Mouse (Mus musculus) urinary bladder, postnatal 14 days (tissue): ENCODE data around the gene Tbc1d20.
A peak's percentile ranks its signal among the peaks of the same experiment; 100 is the strongest.
"Not testable (repeated sequence)": the region's sequence is repeated elsewhere in the genome, so short reads cannot be mapped to it uniquely, and the experiment has no call there.

Experiments
- DNase-seq: peaks from one replicate; pipeline ENCODE4 v3.0.0; 2021; ENCODE audit warnings: low spot score

Gene Tbc1d20

DNA sequence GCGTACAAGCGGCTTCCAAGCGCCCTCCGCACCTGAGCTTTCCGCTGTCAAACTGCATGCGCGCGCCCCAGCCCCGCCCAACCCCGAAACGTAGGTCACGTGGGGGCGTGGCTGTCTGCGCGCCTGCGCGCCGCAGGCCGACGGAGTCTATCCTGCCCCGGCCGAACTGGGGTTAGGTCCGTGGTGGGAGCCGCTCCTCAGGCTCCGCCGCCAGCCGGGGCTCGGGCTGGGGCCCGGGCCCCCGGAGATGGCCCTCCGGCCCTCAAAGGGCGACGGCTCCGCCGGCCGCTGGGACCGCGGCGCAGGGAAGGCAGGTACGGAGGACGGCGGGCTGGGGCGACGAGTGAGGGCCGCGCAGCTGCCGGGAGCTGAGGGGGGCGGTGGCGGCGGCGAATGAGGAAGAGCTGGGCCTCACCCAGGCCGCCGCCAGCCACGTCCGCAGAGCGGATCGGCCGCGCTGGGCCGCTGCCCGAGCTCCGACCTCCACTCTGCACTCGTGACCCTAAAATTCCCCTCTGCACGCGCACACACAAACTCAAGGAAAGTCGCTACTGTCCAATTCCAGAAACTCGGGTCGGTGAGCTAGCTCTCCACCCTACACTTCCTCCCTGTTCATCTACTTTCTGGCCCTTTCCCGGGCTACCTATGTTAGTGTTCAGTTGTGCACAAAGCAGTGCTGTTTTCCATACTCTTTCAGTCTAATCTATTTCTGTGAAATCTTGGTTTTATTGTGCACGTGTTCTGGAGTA, at the start of gene Tbc1d20:
TSS of gene Tbc1d20 (plus strand) at position 102 of the 749 bp plus-strand sequence.
- DNase-seq, result peak; percentile 90

DNA sequence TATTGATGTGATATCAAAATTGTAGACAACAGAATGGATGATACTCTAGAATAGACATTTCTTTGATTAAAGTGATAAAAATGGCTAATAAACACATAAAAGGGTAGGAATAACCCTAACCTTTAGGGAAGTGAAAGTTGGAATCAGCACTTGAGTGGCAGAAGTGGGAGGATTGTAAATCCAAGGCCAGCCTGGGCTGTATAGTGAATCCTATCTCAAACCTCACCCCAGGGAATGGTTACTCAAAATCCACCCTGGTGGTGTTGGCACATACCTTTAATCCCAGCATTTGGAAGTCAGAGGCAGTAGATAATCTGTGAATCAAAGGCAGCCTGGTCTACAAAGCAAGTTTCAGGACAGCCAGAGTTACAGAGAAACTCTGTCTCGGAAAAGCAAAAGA, 46.4 kb upstream of the Tbc1d20 start:
- DNase-seq, result no peak

DNA sequence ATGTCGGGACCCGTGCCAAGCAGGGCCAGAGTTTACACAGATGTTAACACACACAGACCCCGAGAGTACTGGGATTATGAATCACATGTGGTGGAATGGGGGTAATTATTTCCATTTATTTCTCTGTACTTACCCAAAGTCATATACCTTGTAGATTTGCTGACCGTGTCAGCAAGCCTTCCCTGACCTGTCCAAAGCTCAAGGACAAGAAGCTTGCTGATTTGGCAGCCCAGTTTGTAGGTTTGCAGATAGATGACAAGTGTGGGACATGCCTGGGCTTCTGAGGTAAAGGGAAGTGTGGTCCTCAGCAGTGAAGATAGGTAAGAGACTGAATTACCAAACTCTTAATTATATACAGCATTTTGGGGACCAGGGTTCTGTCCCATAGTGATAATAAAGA, 43.1 kb upstream of the Tbc1d20 start:
- DNase-seq, result no peak

DNA sequence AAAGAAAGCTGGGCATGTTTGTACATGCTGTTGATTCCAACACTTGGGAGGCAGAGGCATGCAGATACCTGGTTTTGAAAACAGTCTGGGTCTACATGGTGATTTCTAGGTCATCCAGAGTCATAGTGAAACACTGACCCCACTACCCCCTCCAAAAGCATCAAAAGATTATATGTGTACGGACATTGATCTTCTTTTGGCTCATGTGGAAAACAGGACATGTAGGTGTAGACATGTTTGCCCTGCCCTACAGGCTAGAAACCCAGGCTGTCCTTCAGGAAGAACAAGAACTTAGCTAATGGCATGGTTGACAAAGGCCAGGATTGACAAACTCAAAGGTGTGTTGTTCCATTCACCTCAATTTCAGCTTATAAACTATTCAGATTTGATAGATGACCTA, 33.9 kb upstream of the Tbc1d20 start:
- DNase-seq, result no peak

DNA sequence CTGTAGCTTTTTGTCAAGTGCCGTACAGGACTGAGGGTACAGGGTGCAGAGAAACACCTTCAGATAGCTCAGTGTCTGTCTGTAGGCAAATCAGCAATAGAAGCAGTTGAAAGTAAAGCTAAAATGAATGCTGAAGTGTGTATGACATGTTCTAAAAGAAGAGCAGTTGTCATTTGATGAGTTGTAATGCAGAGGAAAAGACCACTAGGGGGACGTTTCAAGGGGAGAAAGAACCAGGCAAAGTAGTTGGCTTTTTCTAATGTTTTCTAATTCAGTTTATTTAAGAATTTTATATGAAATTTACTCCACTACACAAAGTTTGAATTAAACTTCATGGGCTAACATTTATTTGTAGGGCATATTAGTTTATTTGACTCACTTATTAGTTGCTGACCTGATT, 20.0 kb upstream of the Tbc1d20 start:
- no peak for DNase-seq

DNA sequence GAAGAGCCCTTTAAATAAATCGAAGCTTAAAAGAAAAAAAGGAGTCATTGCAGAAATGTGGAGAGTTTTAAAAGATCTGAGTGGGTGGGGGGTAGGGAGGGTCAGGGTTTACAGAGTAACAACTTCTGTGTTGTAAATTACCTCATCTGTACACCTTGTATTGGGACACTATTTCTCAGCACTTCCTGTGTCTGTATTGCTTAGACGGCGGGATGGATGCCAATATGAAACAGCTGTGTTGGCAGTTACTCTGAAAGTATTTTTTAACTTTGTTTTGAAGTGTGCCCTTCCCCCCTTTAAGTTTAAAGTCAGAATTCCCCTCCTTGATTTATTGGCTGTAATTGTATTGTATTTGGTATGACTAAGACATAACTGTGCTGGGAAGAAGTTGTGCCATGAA, 12.2 kb upstream of the Tbc1d20 start:
- DNase-seq, result no peak

DNA sequence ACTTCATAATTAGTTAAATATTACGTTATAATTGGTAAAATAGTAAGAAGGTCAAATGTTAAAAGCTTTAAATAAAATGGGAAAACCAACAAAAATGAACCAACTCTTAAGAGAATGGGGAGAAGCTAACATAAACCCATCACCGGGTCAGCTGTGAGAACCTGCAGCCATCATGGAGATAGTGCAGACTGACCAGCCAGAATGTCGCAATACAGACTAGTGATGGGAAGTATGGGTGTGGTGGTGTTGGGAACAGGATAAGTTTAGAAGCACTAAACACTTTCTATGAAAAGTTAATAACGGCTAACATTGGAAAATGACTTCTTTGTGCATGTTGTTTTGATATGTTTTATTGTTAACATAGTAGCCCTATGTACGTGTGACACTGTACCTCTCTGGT, 6.1 kb upstream of the Tbc1d20 start:
- DNase-seq, result no peak

DNA sequence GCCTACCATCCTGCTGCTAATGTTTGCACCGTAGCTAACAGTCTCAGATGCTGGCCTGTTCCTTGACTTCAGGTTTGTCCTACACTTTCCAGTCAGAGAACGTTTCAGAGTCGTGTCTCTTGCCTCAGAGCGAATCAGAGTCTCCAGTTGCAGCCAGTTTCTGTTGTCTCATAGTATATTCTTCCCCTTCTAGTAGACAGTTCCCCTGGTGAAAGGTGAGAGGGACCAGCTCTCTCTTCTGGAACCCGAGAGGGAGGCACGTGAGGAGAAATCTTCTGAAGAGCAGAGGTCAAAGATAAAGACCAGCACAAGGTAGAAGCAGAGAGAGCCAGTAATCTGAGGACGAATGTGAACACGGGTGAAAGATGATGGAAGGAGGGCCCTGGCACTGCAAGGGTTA, 5.6 kb upstream of the Tbc1d20 start:
- no peak for DNase-seq

DNA sequence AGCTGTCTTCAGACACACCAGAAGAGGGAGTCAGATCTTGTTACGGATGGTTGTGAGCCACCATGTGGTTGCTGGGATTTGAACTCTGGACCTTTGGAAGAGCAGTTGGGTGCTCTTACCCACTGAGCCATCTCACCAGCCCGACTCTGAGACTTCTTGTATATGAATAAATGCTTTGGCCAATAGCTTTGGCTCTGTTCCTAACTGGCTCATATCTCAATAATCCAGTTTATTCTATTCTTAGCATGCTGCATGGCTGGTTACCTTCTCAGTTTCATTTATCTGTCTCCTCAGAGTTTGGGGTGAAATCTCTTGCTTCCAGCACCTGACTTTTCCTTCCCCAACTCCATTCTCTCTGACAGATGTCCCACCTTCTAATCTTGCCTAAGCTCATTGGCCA, 4.0 kb upstream of the Tbc1d20 start:
- not testable (repeated sequence) for DNase-seq

DNA sequence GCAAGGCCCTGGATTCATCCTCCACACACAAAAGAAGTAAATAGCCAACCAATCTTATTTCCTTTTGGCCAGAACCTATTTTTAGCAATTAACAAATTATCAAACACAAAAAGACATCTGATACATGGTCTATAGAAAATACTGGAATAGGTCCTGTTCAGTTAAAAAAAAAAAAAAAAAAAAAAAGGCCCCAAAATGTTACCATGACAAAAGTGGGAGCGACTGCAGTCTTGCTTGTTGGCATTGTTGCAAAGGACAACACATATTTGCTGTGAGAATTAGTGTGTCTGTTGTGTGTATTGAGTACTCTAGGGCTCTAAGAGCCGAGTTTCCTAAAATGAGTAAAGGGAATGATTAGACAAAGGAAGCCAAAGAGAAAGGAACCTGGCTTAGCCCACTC, 1.2 kb upstream of the Tbc1d20 start:
- DNase-seq, result no peak

DNA sequence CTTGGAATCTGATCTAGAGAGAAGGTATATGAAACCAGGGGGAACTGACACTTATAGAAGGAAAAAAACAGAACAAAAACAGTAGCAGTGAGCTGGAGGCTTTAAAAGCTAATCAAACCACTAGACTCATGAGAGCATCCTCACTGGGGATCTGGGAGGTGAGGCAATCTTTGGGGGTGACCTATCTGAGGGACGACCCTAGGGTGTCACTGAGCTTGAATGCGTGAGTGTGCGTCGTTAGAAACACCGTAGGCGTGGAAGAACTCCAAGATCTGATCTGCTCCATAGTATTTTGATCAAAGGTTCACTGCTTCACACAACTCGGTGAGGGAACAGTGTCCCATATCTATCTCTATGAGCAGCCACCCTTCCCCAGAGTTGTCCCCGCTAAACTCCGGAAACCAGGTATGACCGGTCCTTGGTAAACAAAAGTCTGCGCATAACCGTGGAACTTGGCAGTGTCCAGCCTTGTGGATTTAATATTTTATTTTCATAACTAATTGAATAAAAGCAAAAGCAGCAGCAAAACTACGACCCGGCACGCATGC, 375 bp upstream of the Tbc1d20 start:
- no peak for DNase-seq

DNA sequence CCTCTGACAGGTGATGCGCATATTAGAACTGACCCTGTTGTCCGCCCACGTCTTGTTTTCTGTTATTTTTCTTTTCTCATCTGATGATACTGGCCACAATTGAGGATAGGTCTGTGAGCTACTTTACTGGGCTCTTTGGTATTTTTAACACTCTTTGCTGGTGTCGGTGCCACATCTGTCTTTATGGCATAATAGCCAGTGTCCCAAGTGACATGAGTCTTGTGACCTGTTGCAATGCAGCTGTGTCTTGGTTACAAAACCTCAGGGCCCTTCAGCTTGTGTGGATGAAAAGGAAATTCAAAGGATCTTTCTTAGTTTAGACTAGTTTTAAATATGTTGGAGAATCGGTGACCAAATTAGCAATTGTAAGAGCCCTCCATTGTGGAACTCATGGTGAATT, 913 bp downstream of the Tbc1d20 start:
- no peak for DNase-seq

DNA sequence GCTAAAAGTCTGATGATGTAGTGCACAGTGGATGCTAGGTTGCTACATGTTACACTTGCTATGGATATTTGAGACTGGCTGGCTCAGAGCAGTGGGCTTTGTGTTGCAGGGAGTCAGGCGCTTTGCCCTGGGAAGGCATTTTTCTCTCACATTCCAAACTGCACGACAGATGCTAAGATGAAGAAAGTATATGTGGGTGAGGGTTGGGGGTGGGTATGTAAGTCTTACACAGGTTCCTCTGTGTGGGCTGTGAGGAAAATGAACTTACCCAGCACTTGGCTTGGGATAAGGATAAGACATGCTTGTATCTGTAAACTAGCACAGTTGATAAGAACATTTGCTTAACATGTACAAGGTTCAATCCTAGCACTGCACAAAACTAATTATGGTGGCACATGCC, 9.2 kb downstream of the Tbc1d20 start:
- DNase-seq, result no peak

DNA sequence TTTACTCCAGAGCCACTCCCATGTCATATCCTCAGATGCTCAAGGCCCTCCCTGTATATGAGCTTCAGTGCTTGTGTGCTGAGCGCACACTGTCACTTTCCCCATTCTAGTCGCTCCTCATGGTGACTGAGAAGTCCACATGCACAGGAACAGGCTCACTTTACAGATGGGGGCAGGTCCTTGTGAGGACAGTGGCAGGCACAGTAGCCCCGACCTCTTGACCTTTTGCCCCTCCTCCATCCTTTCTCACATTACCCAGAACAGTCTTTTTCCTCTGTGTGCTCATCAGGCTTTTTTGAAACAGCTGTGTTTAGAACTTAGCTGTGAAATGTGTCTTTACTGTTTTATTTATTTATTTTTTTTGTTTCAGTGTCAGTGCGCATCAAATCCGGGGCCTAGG, 10.2 kb downstream of the Tbc1d20 start:
- no peak for DNase-seq

DNA sequence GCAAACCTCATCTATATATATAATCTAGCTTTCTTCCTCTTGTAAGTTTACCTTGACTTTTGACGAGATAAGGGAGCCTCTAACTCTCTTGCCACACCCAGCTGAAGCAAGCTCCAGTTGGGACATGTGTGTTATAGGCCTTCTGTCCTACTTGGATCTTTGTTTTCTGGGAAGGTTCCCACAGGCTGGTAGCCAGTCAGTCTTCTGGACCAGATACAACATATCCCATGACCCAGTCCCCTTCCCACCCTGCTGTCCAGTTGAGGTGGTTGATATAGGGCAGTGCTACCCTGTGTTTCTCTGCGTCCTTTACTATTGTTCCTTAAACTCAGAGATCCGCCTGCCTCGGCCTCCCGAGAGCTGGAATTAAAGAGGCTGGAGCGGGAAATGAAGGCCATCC, 11.9 kb downstream of the Tbc1d20 start:
- no peak for DNase-seq

DNA sequence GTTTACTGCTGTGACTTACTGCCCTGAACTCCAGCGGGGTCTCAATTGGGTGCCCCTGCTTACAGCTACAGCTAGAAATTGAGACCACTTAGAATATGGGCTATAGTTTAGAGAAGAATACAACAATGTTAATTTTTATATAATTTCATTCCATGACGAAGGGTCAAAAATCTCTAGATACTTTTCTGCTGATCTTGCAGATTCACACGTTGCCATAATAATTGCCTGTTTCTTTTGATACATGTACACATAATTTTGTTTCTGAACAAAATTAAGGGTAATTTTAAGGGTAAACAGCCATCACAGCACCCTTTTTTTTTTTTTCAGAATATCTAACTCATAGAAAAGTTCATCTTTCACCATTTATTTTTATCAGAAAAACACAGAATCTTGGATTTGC, 13.6 kb downstream of the Tbc1d20 start:
- DNase-seq, result no peak

DNA sequence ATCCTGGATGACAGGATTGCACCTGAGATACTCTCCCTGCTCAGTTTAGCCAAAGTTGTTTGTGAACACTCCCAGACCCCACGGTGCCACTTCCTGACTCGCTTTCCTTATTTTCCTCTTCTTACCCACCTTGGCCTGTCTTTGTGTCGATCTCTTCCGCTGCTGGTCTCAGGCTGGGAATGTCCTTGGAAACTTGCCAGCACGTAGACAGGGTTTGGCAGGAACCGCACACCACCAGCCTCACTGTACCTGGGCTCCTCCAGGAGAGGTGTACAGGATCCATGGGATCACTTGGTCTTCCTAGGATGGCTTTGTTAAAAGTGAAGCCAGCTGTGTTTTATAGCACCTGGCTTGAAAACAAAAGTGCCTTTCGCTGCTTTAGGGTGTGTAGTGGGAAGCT, 19.4 kb downstream of the Tbc1d20 start:
- no peak for DNase-seq

DNA sequence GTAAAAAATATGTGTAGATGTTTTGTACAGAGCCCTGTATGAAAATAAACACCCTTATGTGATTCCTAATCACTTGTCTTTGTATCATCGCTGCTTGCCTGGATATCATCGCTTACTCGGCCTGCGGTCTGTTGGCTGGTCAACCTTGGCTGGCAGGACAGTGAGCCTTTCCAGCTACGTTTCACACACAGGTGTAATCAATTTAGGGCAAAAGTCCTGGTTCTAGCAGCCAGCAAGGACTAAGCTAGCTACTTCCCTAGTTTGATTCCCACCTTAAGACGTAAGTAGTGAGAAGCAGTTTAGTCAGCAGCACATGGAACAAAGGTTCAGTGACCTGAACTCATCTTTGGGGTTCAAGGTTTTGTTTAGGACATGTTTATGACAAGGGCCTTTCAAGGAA, 20.3 kb downstream of the Tbc1d20 start:
- DNase-seq, result no peak

DNA sequence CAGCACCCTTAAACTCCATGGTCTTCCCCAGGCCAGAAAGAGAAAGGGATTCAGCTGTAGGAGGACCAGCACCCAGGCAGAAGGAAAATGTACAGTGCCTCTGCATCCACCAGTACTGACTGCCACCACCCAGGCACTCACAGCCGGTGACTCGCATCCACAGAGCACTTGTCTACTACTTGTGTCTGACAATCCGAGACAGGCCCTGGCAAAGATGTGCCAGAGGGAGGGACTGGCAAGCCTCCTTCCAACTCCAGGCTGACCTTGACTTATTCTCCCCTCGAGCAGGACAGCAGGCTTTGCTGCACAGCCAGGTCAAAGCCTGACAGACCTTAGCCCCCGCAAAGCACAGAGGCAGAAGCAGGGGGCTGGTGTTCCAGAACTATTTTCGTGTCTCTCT, 23.4 kb downstream of the Tbc1d20 start:
- DNase-seq, result no peak

DNA sequence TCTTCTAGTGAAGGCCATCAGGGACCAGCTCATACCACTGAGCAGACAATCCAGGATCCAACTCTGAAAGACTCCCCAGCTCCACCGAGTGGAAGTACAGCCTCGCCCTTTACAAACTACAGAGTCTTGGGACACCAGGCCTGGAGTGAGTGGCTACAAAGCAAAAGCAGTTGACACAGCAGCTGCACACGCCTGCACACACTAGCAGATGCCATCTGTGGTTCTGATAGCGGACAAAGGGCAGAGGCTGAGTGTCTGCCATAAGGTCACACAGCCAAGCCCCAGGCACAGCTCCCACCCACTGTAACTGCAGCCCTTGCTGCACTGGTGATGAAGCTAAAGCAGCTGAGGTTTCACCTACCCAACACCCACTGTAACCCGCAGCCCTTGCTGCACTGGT, 27.9 kb downstream of the Tbc1d20 start:
- DNase-seq, result no peak

DNA sequence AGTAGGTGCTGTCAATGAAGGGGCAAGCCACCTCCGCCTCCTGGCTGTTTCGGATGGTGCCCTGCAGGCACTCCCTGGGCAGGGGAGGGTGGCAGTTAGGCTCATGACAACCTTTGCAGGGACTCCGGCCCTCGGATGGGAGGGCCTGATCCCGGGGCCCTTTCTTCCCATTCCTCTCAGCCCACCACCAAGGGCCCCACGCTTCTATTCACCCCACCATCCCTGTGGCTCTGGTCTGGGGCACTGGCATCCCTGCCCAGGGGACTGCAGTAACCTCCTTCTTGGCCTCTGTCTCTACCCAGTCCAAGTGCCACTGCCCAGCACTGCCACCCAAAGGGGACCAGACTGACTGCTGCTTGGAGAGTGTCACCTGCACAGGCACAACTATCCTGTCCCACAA, 28.6 kb downstream of the Tbc1d20 start:
- DNase-seq, result no peak

DNA sequence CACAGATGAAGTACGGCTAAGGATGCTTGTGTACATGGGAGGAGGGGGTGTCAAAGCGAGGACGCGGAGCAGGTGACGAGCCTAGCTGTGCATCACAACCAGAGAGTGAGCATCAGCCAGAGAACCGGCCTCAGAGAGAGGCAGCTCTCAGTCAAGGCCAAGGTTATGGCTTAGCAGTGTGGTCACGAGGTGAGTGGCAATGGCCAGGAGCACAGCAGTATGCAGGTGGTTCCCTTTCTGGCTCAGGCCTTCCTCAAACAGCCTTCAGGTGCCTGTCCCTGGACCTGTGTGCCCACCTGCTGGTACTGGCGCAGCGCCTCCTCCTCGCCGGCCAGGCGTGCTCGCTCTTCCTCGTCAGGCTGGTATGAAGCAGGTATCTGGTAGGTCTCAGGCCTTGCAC, 30.3 kb downstream of the Tbc1d20 start:
- DNase-seq, result no peak

DNA sequence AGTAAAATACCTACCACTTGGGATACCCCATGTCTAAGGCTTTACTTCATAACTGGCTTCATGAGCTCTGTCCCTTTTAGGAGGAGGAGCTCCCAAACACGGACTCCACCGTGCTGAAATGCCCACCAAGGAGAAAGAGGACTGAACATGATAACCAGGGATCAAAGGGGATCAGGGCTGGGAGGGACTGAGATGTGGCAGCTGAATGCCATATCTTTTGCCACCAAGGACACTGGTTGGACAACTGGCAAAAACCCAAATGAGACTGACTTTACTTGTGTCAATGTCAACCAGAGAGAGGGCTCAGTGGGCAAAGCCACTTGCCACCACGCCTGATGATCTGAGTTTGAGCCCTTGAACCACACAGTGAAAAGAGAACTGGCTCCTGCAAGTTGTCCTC, 31.2 kb downstream of the Tbc1d20 start:
- no peak for DNase-seq

DNA sequence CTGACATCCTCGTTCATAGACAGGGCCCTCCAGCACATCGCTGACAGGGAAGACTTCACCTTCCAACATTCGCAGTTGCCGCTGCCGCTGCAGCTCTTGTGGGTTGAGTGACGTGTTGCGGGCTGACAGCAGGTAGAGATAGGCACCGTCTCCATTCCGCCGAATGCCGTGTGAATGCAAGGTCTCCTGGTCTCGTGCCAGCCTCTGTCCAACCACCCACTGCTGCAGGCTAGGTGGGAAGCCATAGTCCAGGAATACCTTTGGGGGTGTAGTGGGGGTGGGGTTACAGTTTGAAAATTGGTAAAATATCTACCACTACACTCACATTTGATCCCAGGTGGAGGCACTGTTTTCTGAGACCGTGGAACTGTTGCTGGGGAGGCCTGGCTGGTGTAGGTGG, 32.5 kb downstream of the Tbc1d20 start:
- DNase-seq, result no peak
